Mouse (Mus musculus) c-Kit-positive CD71-negative TER-119-negative erythroid progenitor cells, embryonic 14.5 days (primary cell): ENCODE results near the gene Runx3.

Experiments used
- DNase-seq: peaks from one replicate; pipeline ENCODE4 v3.0.0-alpha.2; 2013; ENCODE audit warnings: low read depth

The Runx3 gene

DNA sequence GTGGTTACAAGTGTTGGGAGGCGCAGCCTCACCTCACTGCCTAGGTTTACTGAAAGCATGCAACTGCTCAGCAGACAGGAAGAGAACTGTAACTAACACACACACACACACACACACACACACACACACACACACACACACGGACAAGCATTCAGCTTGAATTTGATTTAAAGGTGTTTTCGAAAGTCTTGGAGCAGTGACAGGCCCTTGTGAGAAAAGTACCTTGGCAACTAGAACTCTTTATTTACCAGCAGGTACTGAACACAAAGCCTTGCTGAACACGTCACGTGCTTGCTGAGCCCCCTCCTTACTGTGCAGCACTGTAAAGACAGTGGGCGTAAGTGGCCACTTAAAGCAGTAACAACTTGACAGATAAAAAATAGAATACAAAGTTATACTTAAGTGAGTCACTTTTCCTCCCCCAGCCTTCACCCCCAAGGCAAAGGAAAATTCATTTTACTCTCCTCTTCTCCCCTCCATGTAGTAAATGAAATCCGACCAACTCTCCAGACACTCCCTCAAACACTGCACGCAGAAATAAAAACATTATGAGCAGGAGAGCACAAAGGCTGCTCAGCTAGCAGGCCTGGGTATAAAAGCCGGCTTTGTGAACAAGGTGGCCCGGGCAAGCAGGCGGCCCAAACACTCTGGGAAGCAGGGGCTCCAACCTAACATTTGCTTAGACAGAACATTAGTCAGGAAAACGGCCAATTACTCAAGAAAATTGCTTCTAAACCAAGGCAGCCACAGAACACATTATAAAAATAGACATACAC is 101.4 kb downstream of the Runx3 start:
- no peak for DNase-seq

GRCm38 (mm10) chr4:135223808-135224207 is 103.4 kb downstream of the Runx3 start:
- DNase-seq = no peak

- DNase-seq = no peak
Observed at GRCm38 (mm10) chr4:135226008-135226667, 105.7 kb downstream of the Runx3 start.
